Mouse (Mus musculus) MEL-GATA-1-ER (cell line): ENCODE measurements around the gene Samt2.
"Not testable (repeated sequence)": the region's sequence is repeated elsewhere in the genome, so short reads cannot be mapped to it uniquely, and the experiment has no call there.

Source experiments
- DNase-seq: peaks from one replicate; pipeline ENCODE4 v3.0.0-alpha.2; 2012; ENCODE audit warnings: low read depth; ENCODE audit errors: extremely low read depth

Samt2 gene

DNA sequence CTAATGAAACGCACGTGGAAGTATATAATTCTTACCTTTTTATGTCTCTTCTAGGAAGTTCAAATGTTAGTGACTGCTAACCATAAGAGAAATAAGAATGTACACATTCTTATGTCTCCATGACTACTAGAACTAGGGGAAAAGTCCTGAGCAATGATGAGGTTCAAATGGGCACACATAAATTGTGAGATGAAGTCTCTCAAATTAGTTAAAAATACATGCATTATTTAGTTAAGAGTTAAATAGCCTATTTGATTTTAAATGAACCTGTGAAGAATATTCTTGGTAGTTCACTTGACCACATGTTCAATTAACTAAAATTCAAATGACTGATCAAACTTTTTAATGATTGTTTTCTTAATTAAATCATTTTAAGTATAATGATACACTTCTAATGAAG is at the start of gene Samt2:
Samt2 (minus strand) TSS at position 101 of the 400 bp plus-strand sequence.
- DNase-seq: not testable (repeated sequence)
